Mouse (Mus musculus) cerebellum, adult 11-12 months (tissue): ENCODE measurements around the gene Vsig8.

Experiments used
- DNase-seq: peaks from one replicate; pipeline ENCODE4 v3.0.0; 2022

The Vsig8 gene

GRCm38 (mm10) chr1:172530544-172531220, 25.1 kb upstream of the Vsig8 start:
- no peak for DNase-seq

- peak; percentile 84 for DNase-seq
These were observed 23.2 kb upstream of the Vsig8 start for GRCm38 (mm10) chr1:172532551-172532950.

GRCm38 (mm10) chr1:172535116-172535515, 20.6 kb upstream of the Vsig8 start:
- DNase-seq = no peak

- no peak for DNase-seq
These were observed 15.9 kb upstream of the Vsig8 start for GRCm38 (mm10) chr1:172539827-172540226.

- DNase-seq = no peak
These were observed 15.4 kb upstream of the Vsig8 start for GRCm38 (mm10) chr1:172540283-172540820.

GRCm38 (mm10) chr1:172546062-172546461, 9.7 kb upstream of the Vsig8 start:
- DNase-seq = no peak

- DNase-seq = no peak
These were observed 7.2 kb upstream of the Vsig8 start for GRCm38 (mm10) chr1:172548501-172548900.

- no peak for DNase-seq
These were observed 6.4 kb upstream of the Vsig8 start for GRCm38 (mm10) chr1:172549314-172549713.

GRCm38 (mm10) chr1:172549717-172550116, 6.0 kb upstream of the Vsig8 start:
- DNase-seq = no peak

- DNase-seq = no peak
These were observed 5.2 kb upstream of the Vsig8 start for GRCm38 (mm10) chr1:172550551-172550951.

- no peak for DNase-seq
These were observed 4.7 kb upstream of the Vsig8 start for GRCm38 (mm10) chr1:172551009-172551408.

- DNase-seq = no peak
These were observed 3.1 kb upstream of the Vsig8 start for GRCm38 (mm10) chr1:172552623-172553022.

GRCm38 (mm10) chr1:172562641-172563464, 7.1 kb downstream of the Vsig8 start:
- peak; percentile 78 for DNase-seq

- DNase-seq = no peak
These were observed 7.7 kb downstream of the Vsig8 start for GRCm38 (mm10) chr1:172563465-172563828.

GRCm38 (mm10) chr1:172566131-172566530, 10.4 kb downstream of the Vsig8 start:
- DNase-seq = no peak

- no peak for DNase-seq
These were observed 12.0 kb downstream of the Vsig8 start for GRCm38 (mm10) chr1:172567758-172568157.

- no peak for DNase-seq
These were observed 24.4 kb downstream of the Vsig8 start for GRCm38 (mm10) chr1:172580116-172580515.

- no peak for DNase-seq
These were observed 26.7 kb downstream of the Vsig8 start for GRCm38 (mm10) chr1:172582436-172582835.

GRCm38 (mm10) chr1:172584271-172584670, 28.5 kb downstream of the Vsig8 start:
- no peak for DNase-seq

GRCm38 (mm10) chr1:172585026-172585425, 29.3 kb downstream of the Vsig8 start:
- DNase-seq = no peak

GRCm38 (mm10) chr1:172585612-172586567, 30.2 kb downstream of the Vsig8 start:
- DNase-seq = no peak

GRCm38 (mm10) chr1:172590385-172590784, 34.6 kb downstream of the Vsig8 start, which contains the start of gene Slamf8:
TSS of gene Slamf8 (minus strand) at chr1:172590568.
- no peak for DNase-seq

- DNase-seq = no peak
These were observed 37.6 kb downstream of the Vsig8 start for GRCm38 (mm10) chr1:172593321-172593720.
